Mouse (Mus musculus) ES-E14 (cell line): ENCODE data around the gene Ccdc185.

Experiments
- HCFC1 ChIP-seq: IDR thresholded peaks from 2 replicates; pipeline ENCODE4 v1.6.1; 2012; ENCODE audit warnings: low read length, inconsistent platforms, borderline replicate concordance; ENCODE audit not compliant: insufficient read depth
- ZNF384 ChIP-seq: IDR thresholded peaks from 2 replicates; pipeline ENCODE4 v1.6.1; 2012; ENCODE audit warnings: low read depth, low read length, inconsistent platforms

- no peak for TF ChIP-seq ZNF384
- no peak for TF ChIP-seq HCFC1
These were observed 43.6 kb upstream of the Ccdc185 start for GRCm38 (mm10) chr1:182792521-182793071.
